Mouse (Mus musculus) adrenal gland, postnatal 10 days (tissue): ENCODE measurements at regions not wholly inside any gene's neighbourhood (a gene's known extent, or its start where the extent isn't known, plus 50 kb on each side); places are given as distances from the start of the nearest gene placed in this dataset.

ENCODE experiments used
- DNase-seq: peaks from one replicate; pipeline ENCODE4 v3.0.0; 2021; ENCODE audit warnings: mixed read lengths

GRCm38 (mm10) chr2:167878255-167878865 lies 53.5 kb upstream of the Ptpn1 start:
- no peak for DNase-seq

GRCm38 (mm10) chr2:167877254-167877870 lies 54.5 kb upstream of the Ptpn1 start:
- DNase-seq: no peak

DNA sequence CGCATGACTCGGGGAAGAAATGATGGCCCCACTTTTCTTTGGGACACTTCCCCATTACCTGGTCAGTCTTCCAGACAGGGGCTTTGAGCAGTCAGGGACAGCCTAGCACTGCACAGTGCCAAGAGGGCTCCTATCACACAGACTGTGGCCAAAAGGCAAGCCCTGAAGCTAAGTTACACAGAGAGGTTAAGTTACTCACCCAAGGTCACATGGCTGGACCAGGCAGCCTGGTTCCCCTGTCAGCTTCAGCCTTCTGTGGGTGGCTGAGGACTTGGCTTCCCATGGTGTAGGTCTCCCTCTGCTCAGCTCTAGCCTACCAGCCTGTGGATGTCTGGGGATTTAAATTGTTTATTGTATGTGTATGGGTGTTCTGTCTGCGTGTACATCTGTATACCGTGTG lies 59.4 kb upstream of the Ptpn1 start:
- DNase-seq: no peak

GRCm38 (mm10) chr2:167870153-167870552 lies 61.7 kb upstream of the Ptpn1 start:
- DNase-seq: no peak

DNA sequence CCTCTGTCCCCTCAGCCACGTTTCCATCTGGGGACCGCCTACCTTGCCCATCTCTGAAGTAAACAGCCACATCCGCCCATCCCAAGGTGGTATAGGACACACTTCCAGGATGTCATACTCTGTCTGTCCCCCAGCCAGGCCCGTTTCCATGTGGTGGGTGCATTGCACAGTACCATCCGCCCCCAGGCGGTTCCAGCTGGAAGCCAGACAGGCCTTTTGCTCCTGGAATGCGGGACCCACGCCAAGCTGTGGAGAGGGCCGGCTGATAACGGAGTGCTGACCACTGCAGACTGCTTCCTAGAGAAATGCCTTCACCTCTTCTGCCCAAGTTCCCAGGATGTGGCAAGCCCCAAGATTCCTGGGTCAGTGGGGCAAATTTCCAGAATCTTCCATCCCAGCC lies 65.1 kb upstream of the Ptpn1 start:
- peak; percentile 90 for DNase-seq

DNA sequence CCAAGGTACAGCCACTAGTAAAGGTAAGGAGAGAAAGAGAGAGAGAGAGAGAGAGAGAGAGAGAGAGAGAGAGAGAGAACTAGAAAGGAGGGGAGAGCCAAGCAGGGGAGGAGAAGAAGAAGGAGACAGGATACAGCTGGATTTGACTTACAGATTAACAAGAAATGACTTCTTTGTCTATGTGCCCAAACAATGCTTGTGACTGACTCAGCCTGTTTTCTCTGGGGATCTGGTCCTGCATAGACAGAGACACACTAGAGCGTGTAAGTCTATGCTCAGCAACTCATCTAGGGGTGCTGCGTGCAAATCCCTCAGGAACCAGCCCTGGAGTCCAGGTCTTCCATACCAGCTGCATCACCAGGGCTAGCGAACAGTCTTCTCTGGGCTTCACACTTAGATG lies 66.3 kb upstream of the Ptpn1 start:
- no peak for DNase-seq

DNA sequence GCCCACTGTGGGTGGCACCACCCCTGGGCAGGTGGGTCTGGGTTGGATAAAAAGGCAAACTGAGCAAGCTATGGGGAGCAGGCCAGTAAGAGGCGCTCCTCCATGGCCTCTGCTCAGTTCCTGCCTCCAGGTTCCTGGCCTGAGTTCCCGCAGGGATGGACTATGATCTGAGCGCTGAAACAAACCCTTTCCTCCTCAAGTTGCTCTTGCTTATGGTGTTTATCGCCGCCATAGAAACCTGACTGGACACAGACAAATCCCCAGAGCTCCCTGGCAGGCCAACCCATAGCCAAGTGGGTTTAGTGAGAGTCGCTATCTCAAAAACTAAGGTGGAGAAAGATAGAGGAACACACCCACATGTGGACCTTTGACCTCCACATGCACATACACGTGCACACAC lies 67.2 kb upstream of the Ptpn1 start:
- DNase-seq: no peak

DNA sequence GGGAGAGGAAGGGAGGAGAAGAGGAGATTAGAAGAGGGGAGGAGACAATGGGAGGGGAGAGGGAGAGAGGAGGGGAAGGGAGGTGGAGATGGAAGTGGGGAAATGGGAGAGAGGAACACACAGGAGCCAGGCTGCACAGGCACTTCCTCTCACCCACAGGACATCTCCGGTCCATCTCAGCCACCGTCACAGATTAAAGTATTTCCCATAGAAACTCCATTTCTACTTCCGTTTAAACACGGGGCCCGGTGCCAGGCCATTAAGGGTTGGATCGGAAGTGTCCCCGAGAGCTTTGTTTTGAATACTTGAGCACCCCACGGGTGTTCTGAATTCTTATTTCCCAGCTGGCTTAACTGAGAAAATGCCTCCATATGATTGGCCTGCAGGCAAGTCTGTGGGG lies 67.6 kb upstream of the Ptpn1 start:
- peak; percentile 62 for DNase-seq

DNA sequence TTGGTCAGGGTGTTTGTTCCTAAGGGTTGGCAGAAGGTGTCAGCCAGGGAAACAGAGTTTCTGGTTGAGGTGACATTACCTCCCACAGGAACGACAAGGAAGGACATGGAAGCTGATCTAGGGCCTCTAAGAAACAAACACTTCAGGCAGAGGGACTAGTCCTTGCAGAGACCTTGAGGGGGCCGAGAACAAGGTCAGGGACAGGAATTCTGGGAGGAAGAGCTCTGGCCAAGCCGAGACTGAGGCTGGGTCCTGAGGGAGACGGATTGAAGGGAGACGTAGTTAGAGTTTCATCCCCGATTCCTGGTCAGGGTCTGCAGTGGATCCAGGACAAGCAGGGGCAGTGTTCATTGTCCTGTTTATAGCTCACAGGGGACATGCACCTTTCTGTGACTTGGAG lies 68.2 kb upstream of the Ptpn1 start:
- DNase-seq: peak; percentile 50

DNA sequence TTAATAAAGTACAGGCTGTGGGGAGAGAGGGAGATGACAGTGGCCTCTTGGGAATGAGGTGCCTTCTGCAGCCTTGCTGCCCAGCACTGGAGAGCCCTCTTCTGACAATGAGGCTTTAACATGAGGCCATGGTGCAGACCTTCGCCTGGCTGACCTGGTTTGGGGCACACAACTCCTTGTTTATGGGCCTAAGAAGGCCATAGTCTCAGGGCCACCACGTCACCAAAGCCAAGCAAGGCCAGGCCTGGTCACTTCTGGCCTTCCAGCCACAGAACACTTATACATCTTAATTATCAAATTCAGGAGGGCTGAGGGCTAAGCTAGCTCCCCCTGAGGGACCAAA lies 70.7 kb upstream of the Ptpn1 start:
- peak; percentile 74 for DNase-seq

DNA sequence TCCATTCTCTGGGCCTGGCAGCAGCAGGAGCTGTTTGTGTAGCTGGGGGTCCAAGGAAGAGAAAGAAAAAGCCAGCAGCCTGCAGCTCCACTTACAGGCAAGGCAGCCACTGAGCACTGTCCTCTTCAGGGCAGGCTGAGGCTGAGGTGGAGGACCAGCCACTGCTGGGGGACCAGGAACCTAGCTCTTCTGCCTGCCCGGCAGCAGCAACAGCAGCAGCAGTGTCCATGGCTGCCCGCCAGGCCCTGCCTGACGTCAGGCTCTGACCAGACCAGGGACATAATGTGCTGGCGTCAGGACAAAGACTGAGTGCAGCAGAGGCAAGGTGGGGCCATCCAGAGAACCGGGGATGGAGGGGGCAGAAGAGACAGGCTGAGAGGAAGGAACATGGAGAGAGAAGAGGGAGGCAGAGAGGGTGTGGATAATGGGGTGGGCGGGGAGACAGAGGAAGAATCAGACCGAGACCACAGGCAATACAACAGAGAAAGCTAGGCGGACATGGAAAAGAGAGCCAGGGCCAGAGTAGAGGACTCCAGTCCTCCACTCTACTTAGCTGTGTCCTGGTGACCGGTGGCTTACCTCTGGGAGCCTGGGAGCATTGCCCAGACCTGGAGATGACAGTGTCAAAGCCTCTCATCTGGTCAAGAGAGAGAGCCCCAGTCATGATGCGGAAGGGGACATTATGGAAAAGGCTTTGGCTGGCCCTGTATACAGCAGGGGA lies 71.2 kb upstream of the Ptpn1 start:
- DNase-seq: peak; percentile 98

DNA sequence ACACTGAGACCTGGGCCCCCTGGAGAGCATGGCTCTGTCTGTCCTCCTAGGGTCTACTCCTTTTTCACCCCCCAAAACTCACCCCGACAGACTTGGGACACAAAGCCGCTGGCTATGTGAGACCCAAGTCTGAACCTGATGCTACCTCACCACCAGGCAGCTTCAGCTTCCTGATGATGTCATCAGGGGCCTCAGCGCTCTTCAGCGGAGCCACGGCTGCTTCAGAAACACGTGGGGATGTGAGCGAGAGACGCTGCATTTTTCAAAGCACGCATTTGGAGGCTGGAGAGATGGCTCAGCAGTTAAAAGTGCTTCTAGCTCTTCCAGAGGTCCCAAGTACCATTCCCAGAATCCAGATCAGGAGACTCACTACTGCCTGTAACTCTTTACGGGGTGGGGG lies 72.3 kb upstream of the Ptpn1 start:
- DNase-seq: no peak

GRCm38 (mm10) chr2:167858346-167858745 lies 73.5 kb upstream of the Ptpn1 start:
- DNase-seq: no peak

- DNase-seq: no peak
Observed at GRCm38 (mm10) chr2:167857911-167858310, 73.9 kb upstream of the Ptpn1 start.

DNA sequence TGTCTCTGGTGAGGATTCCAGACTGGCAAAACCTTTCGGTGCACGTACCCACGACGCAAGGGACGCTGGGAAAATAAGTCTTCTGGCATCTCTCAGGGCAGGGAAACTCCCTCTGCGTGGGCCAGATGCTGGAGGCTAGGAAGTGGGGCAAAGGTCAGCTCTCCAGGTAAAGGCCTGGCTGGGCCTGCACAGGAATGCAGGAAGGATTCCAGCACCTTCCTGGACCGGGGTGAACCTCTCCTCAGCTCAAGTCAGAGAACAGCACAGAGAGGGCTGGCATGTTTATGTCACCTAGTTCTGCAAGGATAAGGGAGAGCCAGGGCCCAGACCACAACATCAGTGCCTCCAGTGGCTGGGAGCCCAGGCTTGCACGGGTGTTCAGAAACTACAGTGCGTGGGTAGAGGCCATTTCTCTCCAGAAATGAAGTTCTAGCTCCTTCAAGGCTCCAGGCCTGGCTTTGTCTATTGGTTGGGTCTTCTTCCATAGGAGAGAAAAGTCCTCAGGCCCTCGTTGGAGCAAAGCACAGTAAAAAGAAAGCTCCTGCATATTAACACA lies 74.9 kb upstream of the Ptpn1 start:
- peak; percentile 43 for DNase-seq

GRCm38 (mm10) chr2:167856020-167856419 lies 75.8 kb upstream of the Ptpn1 start:
- peak; percentile 40 for DNase-seq

DNA sequence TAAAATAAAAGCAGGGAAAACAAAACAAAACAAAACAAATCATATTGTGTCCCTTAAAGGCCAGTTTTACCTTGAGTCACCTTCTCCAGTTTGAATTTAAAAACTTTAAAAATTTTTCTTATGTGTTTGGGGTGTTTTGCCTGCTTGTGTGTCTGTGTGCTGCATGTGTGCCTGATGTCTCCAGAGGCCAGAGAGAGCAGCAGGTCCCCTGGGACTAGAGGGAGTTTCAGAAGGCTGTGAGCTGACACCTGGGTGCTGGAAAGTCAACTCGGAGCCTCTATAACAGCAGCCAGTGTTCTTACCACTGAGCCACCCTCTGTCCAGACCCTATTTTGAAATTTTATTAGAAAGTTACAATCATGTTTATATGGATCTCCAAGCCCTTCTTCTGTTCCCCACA lies 77.8 kb upstream of the Ptpn1 start:
- no peak for DNase-seq

- DNase-seq: peak; percentile 78
Observed at GRCm38 (mm10) chr2:167853411-167853821, 78.4 kb upstream of the Ptpn1 start.

- DNase-seq: peak; percentile 96
Observed at GRCm38 (mm10) chr2:167852582-167852981, 79.3 kb upstream of the Ptpn1 start.

- peak; percentile 82 for DNase-seq
Observed at GRCm38 (mm10) chr2:167851216-167851896, 80.5 kb upstream of the Ptpn1 start.

- no peak for DNase-seq
Observed at GRCm38 (mm10) chr2:167849999-167850552, 81.8 kb upstream of the Ptpn1 start.
